Mouse (Mus musculus) spleen, adult 2 months (tissue): Measurements from ENCODE around the gene Abhd8.

Experiments
- CTCF ChIP-seq: fragments of 200-500 bp; IDR thresholded peaks from 2 replicates; pipeline ENCODE4 v1.5.1; 2011; ENCODE audit warnings: mild to moderate bottlenecking, inconsistent platforms; ENCODE audit not compliant: insufficient read depth, insufficient read length, insufficient replicate concordance; ENCODE audit errors: extremely low read depth
- POLR2A ChIP-seq: fragments of 200-500 bp; IDR thresholded peaks from 2 replicates; pipeline ENCODE4 v1.6.1; 2011; ENCODE audit warnings: low read depth, low read length, inconsistent platforms

DNA sequence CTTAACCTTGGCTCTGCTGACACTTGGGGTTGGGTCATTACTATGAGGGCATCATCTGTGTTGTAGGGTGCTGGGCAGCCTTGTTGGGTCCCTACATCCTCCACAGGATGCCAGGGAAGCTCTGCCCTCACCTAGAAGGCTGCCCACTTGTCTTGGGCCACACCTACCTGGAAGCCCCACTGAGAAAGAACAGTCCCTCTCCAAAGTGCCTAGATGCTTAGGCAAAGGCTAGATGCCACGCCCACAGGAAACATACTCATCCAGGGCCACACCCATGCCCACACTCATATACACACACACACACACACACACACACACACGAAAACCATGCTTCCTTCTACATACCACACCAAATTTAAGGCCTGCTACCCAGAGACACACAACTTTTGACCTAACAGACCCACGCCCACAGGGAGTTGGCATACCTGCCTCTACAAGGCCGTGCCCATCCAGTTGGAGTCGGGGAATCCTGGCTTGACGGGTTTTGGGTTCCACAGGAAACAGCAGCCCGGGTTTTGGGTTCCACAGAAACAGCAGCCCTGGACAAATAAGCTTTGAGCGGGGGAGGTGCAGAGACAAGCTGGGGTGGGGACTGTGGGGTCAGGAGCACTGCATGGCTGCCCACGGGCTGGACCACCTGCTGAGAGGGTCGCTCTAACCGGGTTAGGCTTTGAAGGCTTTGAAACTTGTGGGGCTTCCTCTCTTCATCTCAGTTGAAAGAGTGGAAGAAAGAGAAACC lies 51.8 kb downstream of the Abhd8 start:
- no peak for TF ChIP-seq POLR2A
- no peak for TF ChIP-seq CTCF
